Mouse (Mus musculus): ENCODE measurements around the gene Rab3ip. TPM values are rescaled to one million over a fixed set of nuclear protein-coding genes. Genes with fewer than 3 reads are reported as not detected.

The Rab3ip gene
- polyA plus RNA-seq, 1 experiment from 2014 or later, result 29.9 TPM

- Histone ChIP-seq H3K9me3 (ENCODE audit: control insufficient read depth, low read length) (no peaks in the 10 kb centered on the region), H3K36me3 (ENCODE audit: control insufficient read depth, insufficient read depth, low read length) (peaks cover 46% of the 10 kb centered on the region), H3K4me2 (ENCODE audit: low read depth, low read length) (no peak overlapping the region), H3K4me3 (ENCODE audit: low read depth, low read length) (no peak overlapping the region), H3K9ac (ENCODE audit: low read depth, low read length) (no peak overlapping the region), H3K27me3 (replicated peaks; ENCODE audit: control insufficient read depth, insufficient read depth, low read length) (no peaks in the 10 kb centered on the region), H3K27ac (replicated peaks; ENCODE audit: low read depth, low read length) (no peak overlapping the region), H3K4me1 (ENCODE audit: control insufficient read depth, insufficient read depth, low read length) (no peaks in the 10 kb centered on the region)
- WGBS, result 86% methylated on average over 13 of the region's 13 CpGs
- DNase-seq (ENCODE audit: low spot score), result no peak
- ATAC-seq (ENCODE audit: low read depth), result no peak
These were observed 18.2 kb downstream of the Rab3ip start for GRCm38 (mm10) chr10:116932418-116932817.

GRCm38 (mm10) chr10:116931497-116932179, 18.9 kb downstream of the Rab3ip start:
- 84% methylated on average over 15 of the region's 15 CpGs for WGBS
- H3K36me3 ChIP-seq (ENCODE audit: control insufficient read depth, insufficient read depth, low read length), result peaks cover 46% of the 10 kb centered on the region
- H3K9ac ChIP-seq (ENCODE audit: low read depth, low read length), result no peak overlapping the region
- no peak overlapping the region for H3K4me2 ChIP-seq (ENCODE audit: low read depth, low read length)
- DNase-seq (ENCODE audit: low spot score) (no peak), ATAC-seq (ENCODE audit: low read depth) (0 out of 2 replicates have a peak, but pooled peaks have one; percentile 30)
- no peaks in the 10 kb centered on the region for H3K9me3 ChIP-seq (ENCODE audit: control insufficient read depth, low read length)
- H3K4me1 ChIP-seq (ENCODE audit: control insufficient read depth, insufficient read depth, low read length), result no peaks in the 10 kb centered on the region
- H3K27me3 ChIP-seq (replicated peaks; ENCODE audit: control insufficient read depth, insufficient read depth, low read length), result no peaks in the 10 kb centered on the region
- H3K27ac ChIP-seq (replicated peaks; ENCODE audit: low read depth, low read length), result no peak overlapping the region
- H3K4me3 ChIP-seq (ENCODE audit: low read depth, low read length), result no peak overlapping the region

- Histone ChIP-seq H3K4me1 (ENCODE audit: control insufficient read depth, insufficient read depth, low read length) (no peaks in the 10 kb centered on the region), H3K4me3 (ENCODE audit: low read depth, low read length) (no peak overlapping the region), H3K36me3 (ENCODE audit: control insufficient read depth, insufficient read depth, low read length) (peaks cover 44% of the 10 kb centered on the region), H3K9ac (ENCODE audit: low read depth, low read length) (no peak overlapping the region), H3K4me2 (ENCODE audit: low read depth, low read length) (no peak overlapping the region), H3K9me3 (ENCODE audit: control insufficient read depth, low read length) (no peaks in the 10 kb centered on the region), H3K27ac (replicated peaks; ENCODE audit: low read depth, low read length) (no peak overlapping the region), H3K27me3 (replicated peaks; ENCODE audit: control insufficient read depth, insufficient read depth, low read length) (no peaks in the 10 kb centered on the region)
- ATAC-seq (ENCODE audit: low read depth), result no peak; the same call in 1 of the 2 replicates
- DNase-seq (ENCODE audit: low spot score), result no peak
- 81% methylated on average over 6 of the region's 7 CpGs for WGBS
These were observed 19.6 kb downstream of the Rab3ip start for GRCm38 (mm10) chr10:116930936-116931335.

- WGBS, result 69% methylated on average over 7 of the region's 7 CpGs
- DNase-seq (ENCODE audit: low spot score), result no peak
- no peak overlapping the region for H3K4me2 ChIP-seq (ENCODE audit: low read depth, low read length)
- no peak for ATAC-seq (ENCODE audit: low read depth)
- no peak overlapping the region for H3K27ac ChIP-seq (replicated peaks; ENCODE audit: low read depth, low read length)
- H3K9me3 ChIP-seq (ENCODE audit: control insufficient read depth, low read length), result no peaks in the 10 kb centered on the region
- H3K4me3 ChIP-seq (ENCODE audit: low read depth, low read length), result no peak overlapping the region
- H3K4me1 ChIP-seq (ENCODE audit: control insufficient read depth, insufficient read depth, low read length), result no peaks in the 10 kb centered on the region
- no peaks in the 10 kb centered on the region for H3K27me3 ChIP-seq (replicated peaks; ENCODE audit: control insufficient read depth, insufficient read depth, low read length)
- peaks cover 45% of the 10 kb centered on the region for H3K36me3 ChIP-seq (ENCODE audit: control insufficient read depth, insufficient read depth, low read length)
- H3K9ac ChIP-seq (ENCODE audit: low read depth, low read length), result no peak overlapping the region
These were observed 20.1 kb downstream of the Rab3ip start for GRCm38 (mm10) chr10:116930506-116930905.

GRCm38 (mm10) chr10:116928826-116929225, 21.7 kb downstream of the Rab3ip start:
- no peaks in the 10 kb centered on the region for H3K4me1 ChIP-seq (ENCODE audit: control insufficient read depth, insufficient read depth, low read length)
- ATAC-seq (ENCODE audit: low read depth), result no peak
- no peaks in the 10 kb centered on the region for H3K9me3 ChIP-seq (ENCODE audit: control insufficient read depth, low read length)
- 93% methylated on average over 3 of the region's 3 CpGs for WGBS
- DNase-seq (ENCODE audit: low spot score), result no peak
- no peak overlapping the region for H3K4me2 ChIP-seq (ENCODE audit: low read depth, low read length)
- H3K9ac ChIP-seq (ENCODE audit: low read depth, low read length), result no peak overlapping the region
- no peaks in the 10 kb centered on the region for H3K27me3 ChIP-seq (replicated peaks; ENCODE audit: control insufficient read depth, insufficient read depth, low read length)
- H3K27ac ChIP-seq (replicated peaks; ENCODE audit: low read depth, low read length), result no peak overlapping the region
- peaks cover 55% of the 10 kb centered on the region for H3K36me3 ChIP-seq (ENCODE audit: control insufficient read depth, insufficient read depth, low read length)
- H3K4me3 ChIP-seq (ENCODE audit: low read depth, low read length), result no peak overlapping the region

- DNase-seq (ENCODE audit: low spot score) (no peak), ATAC-seq (ENCODE audit: low read depth) (no peak)
- 79% methylated on average over 11 of the region's 11 CpGs for WGBS
- Histone ChIP-seq H3K4me2 (ENCODE audit: low read depth, low read length) (no peak overlapping the region), H3K4me3 (ENCODE audit: low read depth, low read length) (no peak overlapping the region), H3K9ac (ENCODE audit: low read depth, low read length) (no peak overlapping the region), H3K4me1 (ENCODE audit: control insufficient read depth, insufficient read depth, low read length) (no peaks in the 10 kb centered on the region), H3K36me3 (ENCODE audit: control insufficient read depth, insufficient read depth, low read length) (peaks cover 55% of the 10 kb centered on the region), H3K27me3 (replicated peaks; ENCODE audit: control insufficient read depth, insufficient read depth, low read length) (no peaks in the 10 kb centered on the region), H3K9me3 (ENCODE audit: control insufficient read depth, low read length) (no peaks in the 10 kb centered on the region), H3K27ac (replicated peaks; ENCODE audit: low read depth, low read length) (no peak overlapping the region)
These were observed 24.0 kb downstream of the Rab3ip start for GRCm38 (mm10) chr10:116926428-116927113.

GRCm38 (mm10) chr10:116923651-116924495, 26.7 kb downstream of the Rab3ip start:
- Histone ChIP-seq H3K4me3 (ENCODE audit: low read depth, low read length) (no peak overlapping the region), H3K9ac (ENCODE audit: low read depth, low read length) (no peak overlapping the region), H3K9me3 (ENCODE audit: control insufficient read depth, low read length) (no peaks in the 10 kb centered on the region), H3K4me2 (ENCODE audit: low read depth, low read length) (no peak overlapping the region), H3K4me1 (ENCODE audit: control insufficient read depth, insufficient read depth, low read length) (no peaks in the 10 kb centered on the region), H3K27me3 (replicated peaks; ENCODE audit: control insufficient read depth, insufficient read depth, low read length) (no peaks in the 10 kb centered on the region), H3K27ac (replicated peaks; ENCODE audit: low read depth, low read length) (no peak overlapping the region), H3K36me3 (ENCODE audit: control insufficient read depth, insufficient read depth, low read length) (peaks cover 52% of the 10 kb centered on the region)
- 91% methylated on average over 19 of the region's 19 CpGs for WGBS
- ATAC-seq (ENCODE audit: low read depth), result no peak
- DNase-seq (ENCODE audit: low spot score), result no peak

GRCm38 (mm10) chr10:116922161-116922560, 28.4 kb downstream of the Rab3ip start:
- 92% methylated on average over 15 of the region's 15 CpGs for WGBS
- ATAC-seq (ENCODE audit: low read depth), result no peak
- no peaks in the 10 kb centered on the region for H3K9me3 ChIP-seq (ENCODE audit: control insufficient read depth, low read length)
- no peaks in the 10 kb centered on the region for H3K27me3 ChIP-seq (replicated peaks; ENCODE audit: control insufficient read depth, insufficient read depth, low read length)
- H3K4me2 ChIP-seq (ENCODE audit: low read depth, low read length), result no peak overlapping the region
- no peak overlapping the region for H3K4me3 ChIP-seq (ENCODE audit: low read depth, low read length)
- no peaks in the 10 kb centered on the region for H3K4me1 ChIP-seq (ENCODE audit: control insufficient read depth, insufficient read depth, low read length)
- no peak for DNase-seq (ENCODE audit: low spot score)
- no peak overlapping the region for H3K9ac ChIP-seq (ENCODE audit: low read depth, low read length)
- peaks cover 49% of the 10 kb centered on the region for H3K36me3 ChIP-seq (ENCODE audit: control insufficient read depth, insufficient read depth, low read length)
- H3K27ac ChIP-seq (replicated peaks; ENCODE audit: low read depth, low read length), result no peak overlapping the region
